Mouse (Mus musculus): ENCODE data around the gene Slc35g1.
A peak's percentile ranks its signal among the peaks of the same experiment; 100 is the strongest.

Slc35g1 gene

DNA sequence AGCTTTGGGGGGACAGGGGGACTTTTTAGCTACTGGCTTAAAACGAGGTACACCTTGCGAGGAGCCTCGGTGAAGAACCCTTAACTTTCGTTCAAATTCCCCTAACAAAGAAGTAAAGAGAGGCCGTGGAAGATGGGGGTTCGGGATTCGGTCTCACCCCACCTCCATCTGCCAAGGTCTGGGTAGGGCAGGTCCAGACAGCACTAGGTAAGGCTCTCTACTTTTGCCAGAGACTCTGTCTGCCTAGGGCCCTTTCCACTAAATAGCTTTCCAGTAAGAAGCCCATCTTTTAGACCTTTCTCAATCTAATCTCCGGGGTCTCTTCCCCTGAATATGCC lies 822 bp downstream of the Slc35g1 start:
- DNase-seq (ENCODE audit: low spot score): peak; percentile 18

DNA sequence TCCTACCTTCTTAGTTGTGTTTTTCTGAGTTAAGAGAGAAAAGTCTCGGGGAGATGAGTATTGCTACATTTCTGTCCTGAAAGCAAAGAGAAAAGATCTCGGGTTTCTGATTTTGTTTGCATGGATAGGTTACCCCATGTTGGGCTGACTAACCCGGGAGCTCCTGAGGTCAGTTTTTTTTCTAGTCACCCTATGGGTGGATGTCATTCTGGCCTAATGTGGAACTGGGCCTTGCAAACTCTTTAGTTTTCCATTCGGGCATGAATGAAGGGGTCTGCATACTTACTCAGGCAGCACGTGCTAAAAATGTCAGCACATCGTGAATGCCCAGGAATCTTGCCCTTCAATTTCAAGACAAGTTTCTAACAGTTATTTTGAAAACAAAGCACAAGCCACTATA lies 1.2 kb downstream of the Slc35g1 start:
- DNase-seq (ENCODE audit: low spot score): no peak

DNA sequence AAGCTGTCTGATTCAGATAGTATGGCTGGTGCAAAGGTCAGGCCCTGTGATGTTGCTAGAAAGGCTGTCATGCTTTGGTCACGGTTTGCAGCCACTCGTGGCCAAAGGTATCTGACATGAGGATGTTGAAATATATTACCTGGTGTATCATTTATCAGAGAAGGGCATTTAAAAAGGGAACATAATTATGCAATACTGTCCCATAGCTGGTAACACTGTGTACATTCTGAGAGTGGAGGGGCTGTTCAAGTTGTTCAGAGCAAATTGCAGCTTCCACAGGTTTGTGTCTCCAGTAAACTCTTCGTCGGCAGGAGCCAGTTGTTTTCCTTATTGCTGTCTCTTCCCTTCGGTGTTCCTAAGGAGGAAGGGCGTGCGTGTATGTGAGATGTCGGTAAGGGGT lies 3.2 kb downstream of the Slc35g1 start:
- DNase-seq (ENCODE audit: low spot score): no peak

DNA sequence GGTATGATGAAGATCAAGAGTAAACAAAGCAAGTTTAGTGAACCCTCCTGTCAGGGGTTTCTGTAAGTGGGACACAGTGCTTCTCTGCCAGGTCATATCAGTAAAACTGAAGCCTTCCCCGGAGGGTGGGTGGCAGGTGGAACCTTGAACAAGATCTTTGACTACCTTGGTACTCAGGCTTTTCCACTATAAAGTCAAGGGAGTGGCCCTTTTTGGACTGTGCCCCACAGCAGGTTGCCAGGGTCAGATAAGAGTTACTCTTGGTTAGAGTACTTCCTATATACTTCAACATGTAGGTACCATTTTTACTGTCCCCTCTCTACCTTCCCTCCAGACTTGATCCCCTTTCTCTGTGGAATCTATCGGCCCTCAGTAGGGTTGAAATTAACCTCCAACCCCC lies 5.1 kb downstream of the Slc35g1 start:
- DNase-seq (ENCODE audit: low spot score): no peak

DNA sequence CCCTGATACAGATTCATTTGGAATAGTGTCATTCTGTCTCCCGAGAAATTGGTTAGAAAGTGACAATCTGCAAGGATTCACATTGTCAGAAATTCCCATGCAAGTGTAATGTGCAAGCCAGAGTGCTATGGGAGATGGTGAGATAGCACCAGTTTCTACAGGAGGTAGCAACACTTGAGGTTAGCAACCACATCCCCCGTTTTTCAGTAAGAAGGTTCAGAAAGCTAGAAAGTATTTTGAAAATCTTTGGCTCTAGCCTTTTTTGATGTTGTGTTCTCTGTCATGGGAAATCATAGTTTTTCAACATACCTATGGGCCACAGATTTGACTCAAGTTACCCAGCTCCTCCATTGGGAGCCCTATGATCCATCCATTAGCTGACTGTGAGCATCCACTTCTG lies 5.6 kb downstream of the Slc35g1 start:
- DNase-seq (ENCODE audit: low spot score): no peak

DNA sequence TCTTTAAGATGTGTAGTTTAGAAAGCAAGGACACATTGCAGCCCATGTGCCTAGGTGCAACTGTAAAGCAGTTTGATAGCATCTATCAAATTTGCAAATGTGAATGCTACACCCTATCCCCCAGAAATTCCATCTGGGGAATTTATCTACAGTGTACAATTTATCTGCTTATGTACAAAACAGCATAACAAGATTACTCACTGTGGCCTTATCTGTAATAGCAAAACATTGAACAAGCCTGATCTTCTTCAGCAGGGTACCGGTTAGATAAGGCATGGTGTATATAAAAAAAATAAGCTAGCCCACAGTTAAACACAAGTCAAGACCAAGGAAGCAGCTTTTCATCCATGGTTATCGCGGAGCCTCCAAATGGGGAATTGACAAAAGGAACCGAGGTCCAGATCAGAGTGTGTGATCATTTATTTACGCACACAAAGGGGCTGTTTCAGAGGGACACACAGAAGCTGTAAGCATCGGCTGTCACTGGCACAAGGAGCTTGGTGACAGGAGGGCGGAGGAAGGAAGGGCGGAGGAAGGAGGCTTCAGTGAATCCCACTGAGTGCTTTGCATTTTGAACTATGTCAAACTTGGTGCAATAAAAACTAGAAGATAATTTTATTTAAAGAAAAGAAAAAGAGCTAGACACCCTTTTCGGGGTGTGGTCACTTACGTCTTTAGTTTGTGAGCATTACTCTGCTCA lies 14.7 kb downstream of the Slc35g1 start:
- DNase-seq (ENCODE audit: low spot score): no peak

DNA sequence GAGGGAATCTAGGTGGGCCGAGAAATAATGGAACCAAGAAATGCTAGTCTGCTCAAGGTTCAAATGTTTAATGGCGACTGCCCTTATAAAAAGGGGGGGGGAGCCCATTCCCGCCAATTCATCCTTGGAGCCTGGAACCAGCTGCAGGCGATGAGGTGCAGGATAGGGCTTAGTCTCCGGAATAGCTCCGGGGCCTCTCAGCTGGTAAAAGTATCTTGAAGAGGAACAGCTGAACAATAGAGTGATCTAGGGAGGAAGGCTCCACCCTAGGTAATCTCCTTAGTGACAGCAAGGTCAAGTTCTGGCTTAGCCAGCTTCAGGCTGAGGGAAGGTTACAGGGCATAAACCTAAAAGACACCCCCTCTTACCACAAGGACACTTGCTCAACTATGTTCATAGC lies 18.1 kb downstream of the Slc35g1 start:
- no peak for DNase-seq (ENCODE audit: low spot score)

DNA sequence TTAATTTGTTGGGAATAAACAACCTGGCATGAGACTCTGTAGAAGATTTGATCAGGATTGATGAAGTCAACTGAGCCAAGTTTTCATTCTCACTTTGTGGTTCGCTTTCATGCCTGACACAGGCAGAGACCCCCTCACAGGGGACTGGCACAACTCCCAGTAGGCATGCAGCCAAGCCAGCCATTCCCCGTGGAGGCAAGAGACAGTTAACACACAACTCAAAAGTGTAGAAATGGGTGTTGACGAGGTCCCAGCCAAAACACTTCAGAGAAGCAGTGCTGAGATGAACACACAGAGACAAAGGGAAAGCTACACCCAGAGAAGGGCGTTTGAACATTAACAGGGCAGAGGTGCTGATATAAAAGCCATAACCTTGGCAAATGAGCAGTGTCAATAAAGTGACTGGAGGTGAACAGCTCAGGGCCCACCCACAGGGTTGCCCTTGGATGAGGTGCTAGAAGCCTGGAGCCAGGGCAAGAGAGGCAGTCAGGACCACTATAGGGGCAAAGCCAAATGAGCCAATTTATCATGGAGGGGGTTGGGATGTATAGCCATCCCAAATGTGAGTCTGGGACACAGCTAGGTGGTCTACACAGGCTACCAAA lies 23.1 kb downstream of the Slc35g1 start:
- no peak for DNase-seq (ENCODE audit: low spot score)

DNA sequence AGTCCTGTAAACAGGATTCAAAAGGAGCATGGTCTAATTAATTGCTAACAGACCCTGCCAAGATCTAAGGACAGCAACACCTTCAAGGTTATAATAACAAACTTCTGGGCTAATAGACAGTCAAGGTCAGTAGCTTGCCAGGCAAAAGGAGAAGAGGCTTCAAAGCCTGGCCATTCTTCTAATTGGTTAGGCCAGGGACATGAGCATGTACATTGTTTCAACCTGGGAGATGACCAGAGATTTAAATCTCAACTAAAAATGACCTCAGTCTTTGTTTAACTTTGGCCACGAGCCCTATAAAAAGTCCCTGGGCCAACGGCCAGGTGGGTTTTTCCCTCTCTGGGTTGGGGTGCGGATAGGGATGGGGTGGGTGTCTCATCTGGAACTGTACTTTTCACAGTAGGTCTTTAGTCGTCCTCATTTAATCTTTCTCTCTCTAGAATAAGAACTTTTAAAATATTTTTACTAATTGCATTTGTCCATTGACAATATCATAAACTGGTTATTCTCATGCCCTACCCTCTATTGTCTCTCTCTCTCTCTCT lies 25.0 kb downstream of the Slc35g1 start:
- DNase-seq (ENCODE audit: low spot score): no peak

DNA sequence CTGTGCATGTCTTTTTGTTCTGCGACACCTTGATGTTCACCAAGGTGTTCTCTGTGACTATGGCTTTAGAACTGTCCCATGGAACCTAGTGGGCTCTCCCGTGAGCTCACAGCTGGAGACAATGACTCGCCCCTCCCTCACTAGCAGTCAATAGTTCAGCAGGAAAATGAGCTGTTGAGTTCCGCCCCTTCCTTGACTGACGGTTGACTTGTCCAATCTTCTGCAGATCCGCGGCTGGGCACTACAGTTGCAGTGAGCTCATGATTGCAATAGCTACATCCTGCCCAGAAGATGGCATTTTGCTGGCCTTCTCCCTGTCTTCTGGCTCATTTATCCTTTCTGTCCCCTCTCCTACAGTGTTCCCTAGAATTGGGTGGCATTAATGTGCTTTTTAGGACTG lies 25.7 kb downstream of the Slc35g1 start:
- peak; percentile 23 for DNase-seq (ENCODE audit: low spot score)

DNA sequence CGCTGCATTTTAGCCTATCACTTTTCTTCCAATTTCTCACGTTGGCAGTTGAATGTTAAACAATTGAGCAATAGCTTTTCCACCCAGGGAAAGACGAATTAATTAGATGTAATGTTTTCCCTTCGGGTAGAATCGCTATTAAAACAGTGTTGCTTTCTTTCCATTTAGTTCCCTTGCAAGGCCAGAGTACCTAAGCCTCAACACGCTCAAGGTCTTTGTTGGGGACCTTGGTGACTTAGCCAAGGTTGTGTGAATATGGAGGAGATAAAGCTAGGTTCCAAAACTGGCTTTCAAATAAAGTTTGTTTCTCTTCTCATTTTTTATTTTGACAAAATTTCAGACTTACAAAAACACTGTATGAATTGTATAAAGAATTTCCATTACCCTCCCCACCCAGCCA lies 27.1 kb downstream of the Slc35g1 start:
- DNase-seq (ENCODE audit: low spot score): no peak

DNA sequence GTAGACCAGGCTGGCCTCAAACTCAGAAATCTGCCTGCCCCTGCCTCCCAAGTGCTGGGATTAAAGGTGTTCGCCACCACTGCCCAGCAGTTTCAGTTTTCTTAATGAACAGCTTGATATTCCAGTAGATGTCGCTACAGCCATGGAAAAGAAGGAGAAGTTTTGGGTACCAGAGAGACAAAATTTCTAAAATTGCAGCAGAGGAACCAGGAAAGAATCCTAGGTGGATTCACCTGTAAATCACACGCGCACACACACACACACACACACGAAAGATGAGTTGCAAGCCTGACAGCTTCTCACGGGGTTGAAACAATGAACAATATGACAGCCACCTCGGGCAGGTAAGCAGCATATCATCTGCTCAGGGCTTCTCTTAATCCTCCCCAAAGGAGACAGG lies 28.1 kb downstream of the Slc35g1 start:
- peak; percentile 71 for DNase-seq (ENCODE audit: low spot score)

DNA sequence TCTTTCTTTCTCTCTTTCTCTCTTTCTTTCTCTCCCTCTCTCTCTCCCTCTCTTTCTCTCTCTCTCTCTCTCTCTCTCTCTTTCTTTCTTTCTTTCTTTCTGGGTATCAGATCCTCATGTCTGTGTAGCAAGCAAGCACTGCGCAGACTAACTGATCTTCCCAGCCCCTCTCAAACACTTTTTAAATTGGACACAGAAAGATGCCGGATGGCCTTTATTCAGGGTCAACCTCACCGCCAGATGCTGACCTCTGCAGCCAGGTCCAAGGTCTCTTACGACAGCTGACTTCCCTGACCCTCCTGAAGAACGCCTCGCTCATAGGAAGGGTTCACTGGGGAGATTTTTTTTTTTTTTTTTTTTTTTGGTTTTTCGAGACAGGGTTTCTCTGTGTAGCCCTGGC lies 28.8 kb downstream of the Slc35g1 start:
- DNase-seq (ENCODE audit: low spot score): no peak

DNA sequence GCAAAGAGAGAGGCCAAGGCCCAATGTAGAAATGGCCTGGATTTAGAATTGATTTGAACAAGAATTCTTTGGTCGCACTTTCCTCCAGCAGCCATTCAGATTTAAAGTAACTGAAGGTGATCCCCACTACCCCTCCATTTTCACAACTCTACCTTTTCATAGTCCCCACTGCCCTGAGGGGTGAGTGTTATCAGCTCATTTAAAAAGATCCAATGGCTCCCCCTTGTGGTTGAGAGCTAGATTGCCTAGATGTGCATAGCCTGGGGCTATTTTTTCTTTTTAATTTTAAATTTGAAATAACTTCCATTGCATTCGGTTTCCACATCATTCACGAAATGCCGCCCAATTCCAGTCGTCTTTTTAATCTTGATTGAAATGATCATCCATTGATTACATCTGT lies 33.5 kb downstream of the Slc35g1 start:
- peak; percentile 71 for DNase-seq (ENCODE audit: low spot score)

DNA sequence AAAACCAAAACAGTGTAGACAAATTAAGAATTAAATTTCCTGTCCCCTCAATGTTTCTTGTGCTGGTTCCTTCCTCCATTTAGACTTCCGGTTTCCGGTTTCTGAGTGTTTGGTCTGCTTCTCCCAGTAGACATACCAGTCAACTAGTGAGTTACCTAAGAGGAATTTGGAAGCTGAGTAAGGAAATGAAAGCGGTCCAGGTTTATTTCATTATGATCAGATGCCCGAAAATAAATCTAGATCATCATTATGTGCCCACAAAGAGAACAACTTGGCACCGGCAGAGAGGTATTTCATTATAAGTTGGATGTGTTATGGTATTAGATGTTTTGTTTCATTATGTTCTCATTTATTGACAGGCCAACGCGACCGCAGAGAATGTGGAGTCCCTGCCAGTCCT lies 34.7 kb downstream of the Slc35g1 start:
- DNase-seq (ENCODE audit: low spot score): no peak

DNA sequence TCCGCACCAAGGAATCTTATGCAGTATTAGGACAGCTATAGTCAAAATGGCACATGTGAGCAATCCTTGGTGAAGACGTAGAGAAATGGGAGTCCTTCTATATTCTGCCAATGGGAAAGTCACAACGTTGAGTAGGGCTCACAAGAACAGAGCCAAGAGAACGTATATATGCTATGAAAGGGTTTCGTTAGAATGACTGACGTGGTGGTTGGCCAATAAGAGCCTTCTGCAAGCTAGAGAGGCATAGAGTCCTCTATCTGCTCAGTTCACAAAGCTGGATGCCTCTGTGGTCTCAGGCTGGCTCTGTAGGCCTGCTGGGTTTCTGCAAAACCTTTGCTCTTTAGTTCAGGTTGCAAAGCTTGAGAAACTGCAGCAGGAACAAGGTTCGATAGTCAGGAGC lies 35.5 kb downstream of the Slc35g1 start:
- no peak for DNase-seq (ENCODE audit: low spot score)

DNA sequence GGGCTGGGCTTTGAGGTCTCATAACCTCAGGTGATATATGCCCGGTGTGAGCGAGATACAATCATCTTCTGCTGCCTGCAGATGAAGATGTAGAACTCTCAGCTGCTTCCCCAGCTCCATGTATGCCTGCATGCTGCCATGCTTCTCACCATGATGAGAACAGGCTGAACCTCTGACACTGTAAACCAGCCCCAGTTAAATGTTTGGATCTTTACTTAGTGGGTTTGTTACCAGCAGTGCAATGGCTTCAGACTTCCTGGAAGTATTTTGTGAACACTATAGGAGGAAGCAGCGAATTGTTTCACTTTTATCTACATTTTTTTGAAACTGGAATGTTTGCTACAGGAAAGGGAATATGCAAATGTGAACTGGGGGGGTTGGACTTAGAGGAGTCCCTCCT lies 36.2 kb downstream of the Slc35g1 start:
- DNase-seq (ENCODE audit: low spot score): no peak

DNA sequence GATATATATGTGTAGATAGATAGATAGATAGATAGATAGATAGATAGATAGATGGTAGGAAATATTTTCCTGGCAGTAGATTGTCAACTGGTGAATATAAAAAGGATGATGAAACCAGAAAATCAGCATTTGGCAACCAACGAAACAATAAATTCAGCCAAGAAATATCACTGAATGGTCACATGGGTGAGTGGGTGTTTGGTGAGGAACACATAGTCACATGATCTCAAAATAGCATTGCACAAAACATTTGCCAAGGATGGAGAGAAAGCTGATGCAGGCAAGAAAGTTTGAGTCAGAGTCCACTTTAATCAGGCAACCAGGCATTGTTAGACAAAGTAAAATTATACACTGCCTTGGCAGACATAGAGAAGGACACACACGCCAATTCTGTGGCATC lies 37.6 kb downstream of the Slc35g1 start:
- DNase-seq (ENCODE audit: low spot score): no peak

DNA sequence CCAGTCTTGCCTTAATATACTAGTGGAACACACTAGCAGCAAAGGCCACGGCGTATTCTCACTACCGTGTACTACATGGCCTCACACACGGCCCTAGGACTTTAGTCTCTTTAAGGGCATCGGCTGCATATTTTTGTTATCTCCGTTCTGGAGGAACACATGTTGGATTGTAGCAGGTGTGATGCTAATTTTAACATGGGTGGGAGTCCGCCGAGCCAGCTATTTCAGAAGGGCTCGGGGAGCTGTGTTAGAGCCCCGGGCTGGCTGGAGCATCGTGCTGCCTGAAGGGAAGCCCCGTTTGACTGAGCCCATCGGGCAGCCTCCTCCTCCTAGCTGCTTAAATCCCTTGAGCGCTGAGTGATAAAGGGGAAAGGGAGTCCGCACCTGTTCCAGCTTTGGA lies 39.4 kb downstream of the Slc35g1 start:
- DNase-seq (ENCODE audit: low spot score): no peak

DNA sequence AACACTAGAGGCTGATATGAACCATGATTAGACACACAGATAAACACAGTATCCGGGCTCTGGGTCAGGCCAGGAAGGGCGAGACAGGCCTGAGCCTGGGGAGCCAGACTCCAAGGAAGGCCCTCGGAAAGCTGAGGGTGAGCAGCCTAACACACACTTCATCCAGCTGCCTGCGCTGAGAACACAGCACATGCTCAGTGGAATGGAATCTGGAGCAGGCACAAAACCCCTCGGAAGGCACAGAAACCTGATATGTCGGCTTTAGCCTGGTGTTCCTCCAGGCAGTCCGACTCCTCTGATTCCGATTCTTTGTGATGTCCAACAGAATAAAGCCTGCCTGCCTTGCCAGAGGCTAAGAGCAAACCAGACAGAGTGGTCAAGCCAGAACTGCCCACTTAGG lies 46.1 kb downstream of the Slc35g1 start:
- DNase-seq (ENCODE audit: low spot score): peak; percentile 17

DNA sequence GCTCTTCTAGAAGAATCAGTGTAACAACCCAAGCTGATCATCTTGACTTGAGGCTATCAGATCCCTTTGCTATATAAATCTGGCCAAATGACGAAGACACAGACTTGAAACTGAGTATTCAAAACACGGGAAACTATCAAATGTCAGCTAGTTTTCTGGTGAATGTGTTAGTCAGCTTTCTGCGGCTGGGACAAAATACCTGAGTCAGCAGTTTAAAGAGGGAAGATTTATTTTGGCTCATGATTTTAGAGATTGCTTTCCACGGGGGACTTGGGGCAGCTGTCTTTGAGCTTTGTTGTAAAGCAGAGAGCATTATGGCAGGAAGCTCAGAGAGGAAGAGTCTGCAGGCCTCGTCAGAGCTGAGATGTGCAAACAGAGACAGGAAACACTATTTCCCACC lies 50.0 kb downstream of the Slc35g1 start:
- DNase-seq (ENCODE audit: low spot score): no peak

Data from embryo, embryonic 10.5 days (tissue).